In the genomic region with DNA sequence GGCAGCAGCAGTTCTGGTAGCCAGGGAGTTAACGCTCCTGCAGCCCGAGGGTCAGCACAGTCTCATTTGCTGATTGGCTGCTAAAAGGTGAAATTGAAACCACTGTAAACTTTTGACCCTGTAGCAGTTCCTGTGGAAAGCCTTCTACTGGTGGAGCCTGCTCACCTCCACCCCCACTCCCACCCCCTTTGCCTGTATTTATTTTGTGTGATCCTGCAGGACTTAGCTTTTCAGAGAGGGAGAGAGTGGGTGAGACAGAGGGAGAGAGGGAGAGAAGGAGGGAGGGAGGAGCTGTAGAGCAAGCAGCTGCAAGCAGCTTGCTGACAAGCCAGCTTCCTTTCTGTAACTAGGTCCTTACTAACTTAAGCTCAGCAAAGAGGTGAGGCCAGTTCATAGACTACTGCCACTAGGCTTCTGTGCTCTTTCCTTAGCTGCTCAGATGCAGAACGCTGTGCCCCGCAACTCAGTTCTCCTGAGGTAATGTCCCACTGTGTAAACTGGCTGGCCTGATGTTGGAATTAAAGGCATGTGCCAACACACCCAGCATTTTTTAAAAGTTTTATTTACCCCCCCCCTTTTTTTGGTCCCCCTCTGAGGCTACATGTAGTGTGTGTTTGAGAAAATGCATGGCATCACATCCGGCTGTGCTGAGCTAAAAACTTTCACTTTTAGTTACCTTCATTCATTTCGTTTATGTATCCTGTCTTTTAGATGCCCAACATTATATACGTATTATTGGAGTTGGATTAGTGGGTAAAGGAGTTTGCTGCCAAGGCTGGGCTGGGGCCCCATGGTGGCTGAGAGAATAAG, we compare ENCODE assay signal across 7 mouse cellular contexts. TPM values are rescaled to one million over a fixed set of nuclear protein-coding genes. Genes with fewer than 3 reads are reported as not detected.
DNase-seq lines count a peak whose midpoint lies in the region; ATAC-seq and TF ChIP-seq lines count a peak whose summit lies in the region.

No protein-coding gene starts in this region.

- H3K27me3 ChIP-seq in intestine, embryonic 14.5 days (replicated peaks; ENCODE audit: control insufficient read depth, insufficient read depth, low read length) = no peaks in the 10 kb centered on the region
- no peaks in the 10 kb centered on the region for H3K27me3 ChIP-seq in liver, embryonic 14.5 days (ENCODE audit: control insufficient read depth, insufficient read depth, low read length)

- peak overlapping the region; percentile 49 for H3K4me2 ChIP-seq in intestine, embryonic 14.5 days (ENCODE audit: low read length)
- H3K4me2 ChIP-seq in liver, embryonic 14.5 days (ENCODE audit: low read depth) = peak overlapping the region; percentile 59

- no peak for TF ChIP-seq EP300 in liver, embryonic 14.5 days (IDR thresholded peaks at IDR 0.05; ENCODE audit: low read depth)

- peak overlapping the region; percentile 49 for H3K4me3 ChIP-seq in brown adipose tissue, adult 24 weeks (ENCODE audit: insufficient read depth, low read depth, low read length)
- peak overlapping the region; percentile 27 for H3K4me3 ChIP-seq in intestine, embryonic 14.5 days (ENCODE audit: low read depth, low read length)
- H3K4me3 ChIP-seq in liver, embryonic 14.5 days (ENCODE audit: insufficient read depth in 1 of 2, low read depth in 2 of 2, low read length in 2 of 2) = peak overlapping the region in 1 of 2 experiments; percentile 15; a peak in 3 of 4 replicates

- peak overlapping the region; percentile 51 for H3K27ac ChIP-seq in brown adipose tissue, adult 24 weeks (replicated peaks; ENCODE audit: low read depth, low read length)
- H3K27ac ChIP-seq in intestine, embryonic 14.5 days (ENCODE audit: low read depth) = peak overlapping the region; percentile 96
- no peak overlapping the region for H3K27ac ChIP-seq in liver, embryonic 14.5 days

- no peak for TF ChIP-seq CTCF in liver, embryonic 14.5 days (IDR thresholded peaks at IDR 0.05; ENCODE audit: low read depth)

- DNase-seq in MN1 (ENCODE audit: low spot score) = peak; percentile 65
- DNase-seq in gastrocnemius, postnatal 4 days (ENCODE audit: low spot score in 2 of 2) = peak; percentile 17 to 55
- peak; percentile 81 for DNase-seq in intestine, embryonic 14.5 days (ENCODE audit: low spot score)
- DNase-seq in liver, embryonic 14.5 days (ENCODE audit: low read depth in 3 of 3, low spot score in 3 of 3) = peak in 2 of 3 experiments; percentile 33 to 34
- peak; percentile 31 to 40 for DNase-seq in natural killer cell, adult 2 months (ENCODE audit: low spot score in 2 of 2)
- peak; percentile 58 for DNase-seq in thymus, postnatal 14 days

- H3K4me1 ChIP-seq in brown adipose tissue, adult 24 weeks (ENCODE audit: control insufficient read depth, insufficient read depth, insufficient read length, low read length) = peaks cover 21% of the 10 kb centered on the region
- peaks cover 38% of the 10 kb centered on the region for H3K4me1 ChIP-seq in intestine, embryonic 14.5 days (replicated peaks; ENCODE audit: control insufficient read depth, insufficient read depth, low read length)
- H3K4me1 ChIP-seq in liver, embryonic 14.5 days (replicated peaks; ENCODE audit: control insufficient read depth in 2 of 2, insufficient read depth in 2 of 2, low read length in 1 of 2) = peaks cover 5 to 9% of the 10 kb centered on the region in 2 experiments; a peak in 3 of 4 replicates

- peak; percentile 93 for ATAC-seq in intestine, embryonic 14.5 days (replicated peaks; ENCODE audit: low FRiP score, low TSS enrichment, low read depth)
- peak; percentile 78 for ATAC-seq in liver, embryonic 14.5 days (ENCODE audit: insufficient read depth)

- H3K9ac ChIP-seq in intestine, embryonic 14.5 days (ENCODE audit: low read length) = peak overlapping the region; percentile 34
- H3K9ac ChIP-seq in liver, embryonic 14.5 days (replicated peaks) = no peak overlapping the region

- WGBS in intestine, embryonic 14.5 days = 8% methylated on average over 7 of the region's 7 CpGs
- 31% methylated on average over 7 of the region's 7 CpGs for WGBS in liver, embryonic 14.5 days (ENCODE audit: insufficient replicate concordance)

- H3K36me3 ChIP-seq in intestine, embryonic 14.5 days (ENCODE audit: control insufficient read depth, insufficient read depth, low read length) = peaks cover 6% of the 10 kb centered on the region; the same call in 1 of the 2 replicates
- no peaks in the 10 kb centered on the region for H3K36me3 ChIP-seq in liver, embryonic 14.5 days (replicated peaks; ENCODE audit: control insufficient read depth, insufficient read depth, low read depth)

- no peaks in the 10 kb centered on the region for H3K9me3 ChIP-seq in intestine, embryonic 14.5 days (ENCODE audit: control insufficient read depth, low read length)
- H3K9me3 ChIP-seq in liver, embryonic 14.5 days (ENCODE audit: control insufficient read depth, low read length) = no peaks in the 10 kb centered on the region

RNA-seq across cellular contexts. Expression of a gene that starts 38.9 kb away (rescaled TPM):
- polyA plus RNA-seq in brown adipose tissue, adult 24 weeks (2012; ENCODE audit: insufficient read depth, insufficient read length, missing spikeins) = 7.8 and 10.1 TPM in 2 replicates
- 10 to 100 TPM; 17.2 to 21.9 TPM for total RNA-seq in gastrocnemius, postnatal 4 days (2021)
- polyA plus RNA-seq in intestine, embryonic 14.5 days (2014; fragmentation: Nextera tagmentation; extraction: Ambion mirVana) = 15.9 and 19.2 TPM in 2 replicates
- polyA plus RNA-seq in liver, embryonic 14.5 days (2012; rRNA removed) = 4.3 and 4.4 TPM in 2 replicates
- polyA plus RNA-seq in liver, embryonic 14.5 days (2014; fragmentation: Nextera tagmentation; extraction: Ambion mirVana) = 3.3 and 3.7 TPM in 2 replicates
